Mouse (Mus musculus) cerebellum, postnatal 10 days (tissue): ENCODE measurements around the gene Aco2.
"Not testable (repeated sequence)": the region's sequence is repeated elsewhere in the genome, so short reads cannot be mapped to it uniquely, and the experiment has no call there.

ENCODE experiments used
- DNase-seq, 2 experiments: peaks; one replicate each; pipeline ENCODE4 v3.0.0; 2021; ENCODE audit warnings: mixed read lengths in 2 of 2

Gene Aco2

GRCm38 (mm10) chr15:81882348-81882747 lies 10.2 kb downstream of the Aco2 start:
- no peak for DNase-seq

DNA sequence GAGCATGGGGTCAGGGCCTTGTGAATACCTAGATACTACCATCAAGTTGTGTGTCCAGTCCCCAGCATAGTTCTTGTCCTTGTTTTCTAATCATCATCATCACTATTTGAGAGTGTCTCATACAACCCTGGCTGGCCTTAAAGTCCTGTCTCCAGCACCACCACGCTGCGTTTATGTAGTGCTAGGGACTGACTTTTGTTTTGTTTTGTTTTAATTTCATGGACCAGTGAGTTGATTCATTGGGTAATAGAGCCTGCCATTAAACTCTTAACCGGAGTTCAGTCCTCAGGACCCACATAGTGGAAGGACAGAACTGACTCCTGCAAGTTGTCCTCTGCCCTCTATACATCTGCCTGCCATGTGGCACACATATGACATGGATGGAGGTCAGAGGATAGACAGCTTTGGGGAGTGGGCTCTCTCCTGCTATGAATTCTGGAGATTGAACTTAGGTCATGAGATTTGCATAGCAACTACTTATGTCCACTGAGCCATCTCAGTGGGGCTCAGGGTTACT lies 13.4 kb downstream of the Aco2 start:
- no peak for DNase-seq

GRCm38 (mm10) chr15:81886795-81887550 lies 14.9 kb downstream of the Aco2 start:
- no peak for DNase-seq

DNA sequence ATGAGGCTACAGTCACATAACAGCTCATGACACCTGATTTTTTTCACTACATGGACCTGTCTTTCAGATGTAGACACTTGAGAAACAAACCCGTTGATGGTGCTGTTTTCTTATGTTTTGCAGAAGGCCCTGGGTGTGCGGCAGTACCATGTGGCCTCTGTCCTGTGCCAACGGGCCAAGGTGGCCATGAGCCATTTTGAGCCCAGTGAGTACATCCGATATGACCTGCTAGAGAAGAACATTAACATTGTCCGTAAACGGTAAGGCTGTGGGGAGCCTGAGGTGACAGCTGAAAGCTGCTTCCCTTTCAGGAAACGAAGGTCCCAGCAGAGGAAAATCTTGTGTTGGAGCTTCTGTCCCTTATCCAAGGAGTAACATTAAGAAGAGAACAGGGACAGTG lies 17.1 kb downstream of the Aco2 start:
- no peak for DNase-seq

GRCm38 (mm10) chr15:81891140-81891802 lies 19.2 kb downstream of the Aco2 start:
- no peak for DNase-seq

DNA sequence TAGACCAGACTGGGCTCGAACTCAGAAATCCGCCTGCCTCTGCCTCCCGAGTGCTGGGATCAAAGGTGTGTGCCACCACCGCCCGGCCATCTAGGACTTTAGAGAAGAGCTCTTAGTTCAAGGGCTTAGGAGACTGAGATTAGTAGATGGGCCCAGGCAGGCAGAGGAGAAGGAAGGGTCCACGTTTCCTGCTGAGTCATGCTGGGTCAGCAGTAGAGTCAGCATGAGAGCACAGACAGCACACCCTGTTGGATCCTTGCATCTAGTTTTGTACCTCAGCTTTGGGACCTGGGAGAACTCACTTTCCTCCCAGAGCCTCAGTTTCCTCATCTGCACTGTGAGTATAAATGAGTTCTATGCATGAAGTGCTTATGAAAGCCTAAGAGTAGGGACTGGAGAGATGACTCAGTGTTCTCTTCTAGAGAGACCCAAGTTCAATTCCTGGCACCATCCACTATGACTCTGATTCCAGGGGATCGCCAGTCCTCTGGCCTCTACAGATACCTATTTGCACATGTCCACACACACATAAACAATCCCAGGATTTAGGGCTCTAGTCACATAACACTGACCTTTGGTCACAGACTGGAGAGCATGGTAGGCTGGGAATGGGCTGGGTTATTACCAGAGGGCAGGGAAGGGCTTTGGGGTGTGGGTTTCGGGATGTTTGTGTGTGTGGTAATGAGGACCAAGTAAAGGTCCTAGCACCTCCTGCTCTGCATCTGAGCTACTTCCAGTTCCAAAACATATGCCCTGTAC lies 19.9 kb downstream of the Aco2 start:
- no peak for DNase-seq

- no peak for DNase-seq
These were observed 21.9 kb downstream of the Aco2 start for GRCm38 (mm10) chr15:81894002-81894401.

DNA sequence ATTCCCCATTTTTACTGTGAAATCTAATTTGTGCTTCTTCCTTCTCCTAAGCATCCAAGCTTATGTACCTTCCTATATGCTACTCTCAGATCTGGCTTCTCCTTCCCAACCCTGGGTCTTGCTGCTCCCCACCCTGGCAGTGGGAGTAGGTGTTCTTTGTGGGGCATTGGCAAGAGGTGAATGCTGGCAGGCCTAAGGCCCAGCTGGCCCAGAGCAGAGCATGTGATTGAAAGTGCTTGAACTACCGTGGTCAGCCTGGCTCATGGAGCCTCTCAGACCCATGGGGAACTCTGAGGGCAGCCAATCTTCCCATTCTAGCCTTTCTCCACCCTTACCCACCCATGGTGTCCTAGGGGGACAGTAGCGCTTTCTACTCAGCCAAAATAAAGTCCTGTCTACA lies 24.3 kb downstream of the Aco2 start:
- DNase-seq, result peak in 1 of 2 experiments; percentile 28

- DNase-seq, result no peak
These were observed 25.6 kb downstream of the Aco2 start for GRCm38 (mm10) chr15:81897607-81898285.

DNA sequence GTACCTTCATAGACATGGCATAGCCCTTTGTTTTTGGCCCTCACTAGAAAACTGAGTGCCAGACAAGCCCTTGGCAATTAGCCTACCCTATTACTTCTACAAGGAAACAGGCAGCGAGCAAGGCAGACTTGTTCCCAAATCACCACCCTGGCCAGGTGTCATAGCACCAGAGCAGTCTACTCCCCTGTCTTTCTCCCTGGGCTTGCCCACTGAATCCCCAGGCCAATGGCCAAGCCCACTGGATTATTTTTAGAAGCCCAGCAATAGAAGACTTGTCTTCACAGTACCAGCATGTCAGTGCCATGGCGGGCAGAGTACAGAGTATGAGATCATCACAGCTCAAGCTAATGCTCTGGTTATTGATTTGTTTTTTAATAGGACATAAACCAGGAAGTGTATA lies 26.6 kb downstream of the Aco2 start:
- peak; percentile 60 to 68 for DNase-seq

- peak; percentile 90 to 94 for DNase-seq
These were observed 32.8 kb downstream of the Aco2 start for GRCm38 (mm10) chr15:81904939-81905338.

DNA sequence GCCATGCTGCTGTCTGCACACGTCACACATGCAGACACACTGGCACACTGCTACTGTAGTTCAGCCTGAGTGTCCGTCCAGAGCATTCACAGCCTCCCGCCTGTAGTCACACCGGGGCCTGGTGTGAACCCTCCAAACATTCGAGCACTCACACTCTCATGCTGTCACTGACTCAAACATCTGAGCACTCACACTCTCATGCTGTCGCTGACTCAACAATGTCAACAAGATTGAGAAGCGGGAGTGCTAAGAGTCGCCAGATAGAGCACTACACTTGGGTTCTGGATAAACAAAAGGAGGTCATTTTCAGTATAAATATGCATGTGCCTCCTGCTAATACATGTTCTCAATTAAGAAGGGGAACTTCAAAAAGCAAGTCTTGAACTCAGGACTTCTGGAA lies 35.8 kb downstream of the Aco2 start:
- DNase-seq, result no peak

GRCm38 (mm10) chr15:81908767-81909166 lies 36.7 kb downstream of the Aco2 start:
- DNase-seq, result not testable (repeated sequence)

GRCm38 (mm10) chr15:81912498-81912897 lies 40.4 kb downstream of the Aco2 start:
- DNase-seq, result no peak

GRCm38 (mm10) chr15:81914668-81915067 lies 42.6 kb downstream of the Aco2 start:
- DNase-seq, result no peak

- DNase-seq, result no peak
These were observed 43.6 kb downstream of the Aco2 start for GRCm38 (mm10) chr15:81915663-81916062.

DNA sequence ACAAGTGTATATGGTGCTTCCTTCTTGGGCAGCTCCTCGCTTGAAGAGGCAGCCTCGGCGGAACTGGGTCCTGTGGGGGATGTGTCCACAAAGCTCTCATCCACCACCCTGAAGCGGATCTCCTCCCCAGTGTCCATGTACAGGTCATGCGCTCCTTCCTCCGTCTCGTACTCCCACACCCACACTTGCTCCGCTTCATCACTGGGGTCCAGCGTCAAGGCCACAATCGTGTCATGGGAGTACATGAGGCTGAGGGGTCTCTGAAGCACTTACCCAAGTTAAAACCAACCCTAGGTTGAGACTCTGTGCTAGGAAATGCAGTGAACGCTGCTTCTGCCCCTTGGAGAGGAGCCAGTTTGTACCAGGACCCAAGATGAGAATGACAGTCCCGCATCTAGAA lies 45.1 kb downstream of the Aco2 start:
- DNase-seq, result no peak

- peak; percentile 86 for DNase-seq
These were observed 45.7 kb downstream of the Aco2 start for GRCm38 (mm10) chr15:81917621-81918463.

- DNase-seq, result peak; percentile 62
These were observed 47.0 kb downstream of the Aco2 start for GRCm38 (mm10) chr15:81919062-81919461.

DNA sequence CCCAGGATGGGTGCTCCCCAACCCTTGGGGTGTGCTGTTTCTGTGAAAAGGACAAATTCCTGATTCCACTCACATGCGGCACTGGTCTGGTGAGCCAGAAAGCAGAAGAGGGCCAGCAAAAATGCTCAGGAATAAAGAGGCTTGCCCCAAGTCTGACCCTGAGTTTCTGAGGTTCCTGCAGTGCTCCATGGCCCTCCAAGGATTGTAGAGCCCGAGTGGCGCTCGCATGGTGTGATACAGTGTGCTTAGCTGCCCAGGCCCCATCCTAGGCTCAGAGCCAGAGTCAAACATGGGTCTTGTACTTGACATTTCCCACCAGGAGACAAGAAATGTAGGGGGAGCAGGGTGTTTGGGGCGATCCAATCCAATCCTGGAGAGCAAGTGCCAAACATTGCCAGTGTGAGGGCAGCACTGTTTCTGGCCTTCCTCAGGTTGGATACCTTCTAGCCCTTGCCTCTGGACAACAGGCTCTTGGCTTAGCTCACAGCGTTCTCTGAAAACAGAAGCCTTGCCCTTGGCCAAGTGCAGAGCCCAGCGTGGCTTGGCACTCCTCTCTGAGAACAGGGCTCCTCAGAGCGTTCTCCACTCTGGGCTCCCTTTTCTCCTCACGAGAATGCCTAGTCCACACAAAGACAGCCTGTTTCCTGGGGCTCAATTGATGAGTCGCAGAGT lies 48.6 kb downstream of the Aco2 start:
- peak; percentile 83 to 86 for DNase-seq

DNA sequence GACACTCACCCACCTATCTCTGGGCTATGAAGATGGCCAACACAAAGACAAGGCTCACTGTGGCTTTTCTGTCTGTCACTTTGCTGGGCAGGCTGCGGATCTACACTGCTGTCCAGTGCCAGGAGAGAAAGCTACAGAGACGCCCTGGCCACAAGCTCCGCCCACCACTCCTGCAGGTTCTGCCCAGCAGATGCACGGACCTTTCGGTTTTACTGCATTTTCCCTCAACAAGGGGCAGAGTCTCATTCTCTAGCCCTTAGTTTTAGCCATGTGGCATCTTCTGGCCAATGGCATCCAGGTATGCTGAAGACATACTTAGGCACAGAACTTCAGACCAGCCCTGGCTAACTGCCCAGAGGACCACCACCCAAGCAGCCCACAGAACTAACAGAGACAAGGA lies 49.1 kb downstream of the Aco2 start:
- DNase-seq, result peak; percentile 64 to 69
